Mouse (Mus musculus): ENCODE results near the gene Ndufb7.

The Ndufb7 gene

GRCm38 (mm10) chr8:83607661-83608397 lies 41.4 kb downstream of the Ndufb7 start, which contains the start of the genes Tecr and Dnajb1:
Gene Tecr, minus strand, starts transcription at chr8:83607971.
Gene Dnajb1, plus strand, starts transcription at chr8:83608193.
- peak; percentile 98 for DNase-seq (ENCODE audit: low read depth)

GRCm38 (mm10) chr8:83608398-83608829 lies 41.9 kb downstream of the Ndufb7 start:
- peak; percentile 58 for DNase-seq (ENCODE audit: low read depth)

DNA sequence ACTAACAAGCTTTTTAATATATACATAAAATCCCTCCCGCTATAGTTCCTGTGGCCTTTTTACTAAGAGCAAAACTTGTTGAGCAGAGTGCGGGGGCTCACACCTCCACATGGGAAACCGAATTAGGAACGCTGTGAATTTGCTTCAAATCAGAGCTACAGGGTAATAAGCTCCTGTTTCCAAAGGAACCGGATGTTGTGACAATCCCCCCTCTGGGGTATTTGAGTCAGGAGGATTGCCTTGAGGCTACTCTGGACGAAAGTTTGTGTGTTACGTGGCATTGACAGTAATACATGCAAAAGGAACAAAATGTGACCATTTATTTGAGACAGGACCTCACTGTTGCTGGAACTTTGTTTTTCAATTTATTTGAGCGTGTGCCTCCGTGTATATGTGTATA lies 42.6 kb downstream of the Ndufb7 start:
- no peak for DNase-seq (ENCODE audit: low read depth)

GRCm38 (mm10) chr8:83609547-83610180 lies 43.2 kb downstream of the Ndufb7 start:
- no peak for DNase-seq (ENCODE audit: low read depth)

DNA sequence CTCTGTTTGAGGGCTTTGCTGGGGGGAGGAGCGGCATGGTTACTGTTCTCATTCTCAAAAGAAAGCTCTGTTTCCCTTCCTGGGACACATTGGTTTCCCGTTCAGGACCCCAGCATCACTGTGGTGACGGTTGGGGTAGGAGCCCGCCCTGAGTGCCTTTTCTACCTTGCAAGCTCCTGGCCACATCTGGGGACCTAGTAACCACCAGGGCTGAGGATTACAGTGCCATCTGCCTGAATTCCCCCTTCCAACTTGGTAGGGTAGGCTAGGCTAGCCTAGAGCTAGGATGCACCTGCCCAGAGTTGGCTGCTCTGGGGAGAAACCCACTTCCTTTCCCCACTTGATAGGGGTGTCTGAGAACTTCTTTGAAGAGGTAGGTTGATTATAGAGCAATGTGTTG lies 45.5 kb downstream of the Ndufb7 start:
- no peak for DNase-seq (ENCODE audit: low read depth)

DNA sequence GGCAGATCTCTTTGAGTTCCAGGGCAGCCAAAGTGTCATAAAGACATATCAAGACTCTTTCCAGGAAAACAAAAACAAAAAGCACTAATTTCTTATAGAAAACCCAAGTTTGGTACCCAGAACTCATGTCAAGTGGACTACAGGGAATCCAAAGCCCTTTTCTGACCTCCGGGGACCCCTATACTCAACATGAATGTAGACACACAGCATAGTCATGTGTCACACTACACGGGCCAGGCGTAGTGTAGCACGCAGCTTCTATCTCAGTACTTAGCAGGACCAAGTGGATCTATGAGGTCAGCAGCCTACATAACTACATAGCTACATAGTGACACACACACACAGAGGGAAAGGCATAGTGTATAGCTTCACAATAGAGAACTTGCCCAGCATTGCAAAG lies 47.2 kb downstream of the Ndufb7 start:
- no peak for DNase-seq (ENCODE audit: low read depth)

GRCm38 (mm10) chr8:83616625-83617024 lies 50.2 kb downstream of the Ndufb7 start:
- no peak for DNase-seq (ENCODE audit: low read depth)

DNA sequence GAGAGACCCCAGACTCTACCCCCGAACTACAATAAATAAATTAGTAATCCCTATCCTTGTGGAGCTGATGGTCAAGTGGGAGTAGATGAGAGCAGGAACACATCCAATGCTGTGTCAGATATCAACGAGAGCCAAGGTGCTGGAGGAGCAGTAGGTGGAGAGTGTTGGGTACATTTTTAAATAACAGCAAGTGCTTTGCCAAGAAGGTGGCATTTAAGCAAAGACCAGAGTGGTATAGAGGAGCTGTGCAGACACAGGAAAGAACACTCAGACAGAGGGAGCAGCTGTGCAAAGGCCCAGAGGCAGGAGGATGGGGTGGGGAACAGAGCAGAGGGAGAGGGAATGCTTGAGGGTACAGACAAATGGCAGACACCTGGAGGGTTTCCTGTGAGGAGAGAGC lies 50.6 kb downstream of the Ndufb7 start:
- DNase-seq (ENCODE audit: low read depth): no peak

DNA sequence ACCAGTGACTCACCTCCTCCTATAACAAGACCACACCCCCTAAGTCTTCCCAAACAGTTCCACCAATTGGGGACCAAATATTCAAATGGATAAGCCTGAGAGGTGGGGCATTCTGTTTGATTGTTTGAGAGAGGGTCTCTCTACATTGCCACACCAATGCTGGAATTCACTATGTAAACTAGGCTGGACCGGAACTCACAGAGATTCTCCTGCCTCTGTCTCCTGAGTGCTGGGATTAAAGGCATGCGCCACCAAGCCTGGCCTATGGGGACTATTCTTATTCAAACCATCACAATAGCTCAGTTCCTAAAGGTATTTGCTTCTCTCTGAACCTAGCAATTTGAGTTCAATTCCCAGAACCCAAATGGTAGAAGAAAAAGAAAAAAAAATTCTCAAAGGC lies 52.1 kb downstream of the Ndufb7 start:
- DNase-seq (ENCODE audit: low read depth): no peak

DNA sequence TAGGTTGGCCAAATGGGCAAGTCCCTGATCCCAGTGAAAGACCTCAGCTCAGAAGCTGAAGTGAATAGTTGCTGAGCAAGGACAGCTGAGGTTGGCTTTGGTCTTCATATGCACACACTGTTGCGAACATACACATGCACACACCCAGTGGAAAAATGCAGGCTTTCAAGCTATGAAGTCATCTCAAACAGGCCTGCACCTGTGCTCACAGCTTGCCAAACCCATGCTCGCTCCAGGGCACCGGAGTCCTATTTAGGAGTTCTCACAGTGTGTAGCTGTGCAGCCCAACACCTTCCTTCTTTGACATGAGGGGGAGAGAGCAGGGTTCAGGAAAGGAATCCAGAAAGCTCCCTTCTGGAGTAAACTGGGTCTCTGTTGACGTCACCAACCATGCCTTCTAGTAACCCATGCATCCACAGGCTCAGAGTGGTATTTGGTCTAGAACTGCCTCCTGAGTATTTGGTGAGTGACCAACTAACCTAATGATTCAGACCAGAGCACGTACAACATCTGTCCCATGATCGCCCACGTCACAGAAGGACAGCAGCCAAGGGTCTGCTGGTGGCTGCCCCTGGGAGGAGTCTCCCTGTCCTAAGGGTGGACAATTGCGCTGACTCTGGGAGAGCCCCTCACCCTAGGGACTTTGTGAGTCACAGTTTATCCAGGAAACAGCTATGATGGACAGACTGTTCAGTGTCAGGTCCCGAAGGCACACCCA lies 53.3 kb downstream of the Ndufb7 start:
- DNase-seq (ENCODE audit: low read depth): no peak

Data from c-Kit-positive CD71-negative TER-119-negative erythroid progenitor cells, embryonic 14.5 days (primary cell).